ENCODE assay signal across 28 mouse cellular contexts in genomic region chr5:114719928-114720270, GRCm38 (mm10). TPM values are rescaled to one million over a fixed set of nuclear protein-coding genes. Genes with fewer than 3 reads are reported as not detected.
A peak's percentile ranks its signal among the peaks of the same experiment; 100 is the strongest.
DNase-seq lines count a peak whose midpoint lies in the region; ATAC-seq lines count a peak whose summit lies in the region.
"Had no signal": no experiment of that assay in that cellular context is flagged by ENCODE, and none has a peak within 500 bp of the region (broad histone marks: within the 10 kb centered on the region; RNA-seq: fewer than 3 reads in every experiment).

No protein-coding gene starts in this region.

- H3K36me3 ChIP-seq in kidney, embryonic 14.5 days (ENCODE audit: control insufficient read depth, insufficient read depth, low read length) = peaks cover 64% of the 10 kb centered on the region

- peaks cover 21% of the 10 kb centered on the region; the same call in 1 of the 2 replicates for H3K4me1 ChIP-seq in kidney, embryonic 14.5 days (ENCODE audit: control insufficient read depth, insufficient read depth, low read length)
- H3K4me1 ChIP-seq: embryonic facial prominence, embryonic 10.5 days; embryonic facial prominence, embryonic 13.5 days; forebrain, embryonic 12.5 days; forebrain, embryonic 15.5 days; heart, embryonic 12.5 days; heart, embryonic 15.5 days; hindbrain, embryonic 10.5 days; hindbrain, embryonic 13.5 days had no signal

- ATAC-seq in cerebellum, adult (ENCODE audit: insufficient number of reproducible peaks, low FRiP score, low TSS enrichment) = no peak
- ATAC-seq in kidney, embryonic 14.5 days (ENCODE audit: low FRiP score, low TSS enrichment) = no peak
- ATAC-seq: forebrain, embryonic 15.5 days; hindbrain, embryonic 16.5 days had no signal

- H3K9ac ChIP-seq in kidney, embryonic 14.5 days (ENCODE audit: low read depth, low read length) = no peak overlapping the region
- H3K9ac ChIP-seq: embryonic facial prominence, embryonic 13.5 days; forebrain, embryonic 12.5 days; forebrain, embryonic 15.5 days; heart, embryonic 12.5 days; heart, embryonic 15.5 days; hindbrain, embryonic 13.5 days; intestine, embryonic 15.5 days had no signal

- H3K27me3 ChIP-seq in kidney, embryonic 14.5 days (ENCODE audit: control insufficient read depth, insufficient read depth, low read length) = no peaks in the 10 kb centered on the region
- H3K27me3 ChIP-seq: CH12.LX; embryonic facial prominence, embryonic 13.5 days; forebrain, embryonic 12.5 days; forebrain, embryonic 15.5 days; heart, embryonic 12.5 days; heart, embryonic 15.5 days; hindbrain, embryonic 13.5 days; intestine, embryonic 15.5 days; Patski had no signal

- no peaks in the 10 kb centered on the region; the same call in 1 of the 2 replicates for H3K9me3 ChIP-seq in kidney, embryonic 14.5 days (ENCODE audit: control insufficient read depth, low read length)
- H3K9me3 ChIP-seq: embryonic facial prominence, embryonic 13.5 days; forebrain, embryonic 12.5 days; forebrain, embryonic 15.5 days; hindbrain, embryonic 13.5 days; intestine, embryonic 15.5 days had no signal

- peak; percentile 49 to 59 for DNase-seq in cerebellum, adult 18-20 months
- no peak for DNase-seq in cerebellum, adult 11 months
- peak; percentile 46 to 58 for DNase-seq in cerebellum, postnatal 25 days
- no peak for DNase-seq in kidney, adult 8-10 months
- peak; percentile 71 for DNase-seq in brain, adult 2 months (ENCODE audit: low read depth, low spot score)
- DNase-seq: adrenal gland, postnatal 10 days; adrenal gland, postnatal 36 days; B cell, adult 2 months; embryo, embryonic 11 days; gastrocnemius, postnatal 25 days; heart, adult 18-20 months; heart, postnatal 10 days; heart, postnatal 36 days had no signal

- no peak overlapping the region for H3K4me2 ChIP-seq in kidney, embryonic 14.5 days (replicated peaks; ENCODE audit: low read depth, low read length)
- H3K4me2 ChIP-seq: embryonic facial prominence, embryonic 13.5 days; forebrain, embryonic 12.5 days; forebrain, embryonic 15.5 days; heart, embryonic 12.5 days; heart, embryonic 15.5 days; hindbrain, embryonic 13.5 days; intestine, embryonic 15.5 days had no signal

- H3K27ac ChIP-seq in kidney, embryonic 14.5 days (ENCODE audit: low read depth, low read length) = peak overlapping the region; percentile 60; the same call in 1 of the 2 replicates
- H3K27ac ChIP-seq: embryonic facial prominence, embryonic 10.5 days; embryonic facial prominence, embryonic 13.5 days; forebrain, embryonic 12.5 days; forebrain, embryonic 15.5 days; heart, embryonic 15.5 days; hindbrain, embryonic 10.5 days; hindbrain, embryonic 13.5 days; intestine, embryonic 15.5 days had no signal

- H3K4me3 ChIP-seq in kidney, embryonic 14.5 days (ENCODE audit: low read length) = no peak overlapping the region
- H3K4me3 ChIP-seq: embryonic facial prominence, embryonic 10.5 days; embryonic facial prominence, embryonic 13.5 days; erythroblast, embryonic 14.5 days; forebrain, embryonic 12.5 days; forebrain, embryonic 15.5 days; heart, embryonic 12.5 days; heart, embryonic 15.5 days; hindbrain, embryonic 10.5 days; hindbrain, embryonic 13.5 days; intestine, embryonic 15.5 days had no signal

- WGBS in kidney, embryonic 14.5 days = 90% methylated on average over 6 of the region's 6 CpGs

RNA-seq across cellular contexts. Expression of gene Tchp, which starts 12.3 kb away (rescaled TPM):
- polyA plus RNA-seq in kidney, embryonic 14.5 days (2014; fragmentation: Nextera tagmentation; extraction: Ambion mirVana) = 10.0 and 18.5 TPM in 2 replicates

RNA-seq across cellular contexts. Expression of gene Gltp, which starts 29.1 kb away (rescaled TPM):
- polyA plus RNA-seq in kidney, embryonic 14.5 days (2014; fragmentation: Nextera tagmentation; extraction: Ambion mirVana) = 42.6 and 64.5 TPM in 2 replicates

RNA-seq across cellular contexts. Expression of gene Ankrd13a, which starts 54.6 kb away (rescaled TPM):
- 37.0 and 67.9 TPM in 2 replicates for polyA plus RNA-seq in kidney, embryonic 14.5 days (2014; fragmentation: Nextera tagmentation; extraction: Ambion mirVana)

RNA-seq across cellular contexts. Expression of gene Git2, which starts 55.4 kb away (rescaled TPM):
- 32.8 and 41.7 TPM in 2 replicates for polyA plus RNA-seq in kidney, embryonic 14.5 days (2014; fragmentation: Nextera tagmentation; extraction: Ambion mirVana)

Comparison
In these comparisons a context has a peak if more than half of its experiments do, and no peak if none do; other contexts are left out.
1. DNase-seq: peak in cerebellum, adult 18-20 months (2 of 2), cerebellum, postnatal 25 days (2 of 2) and brain, adult 2 months (single experiment); none in cerebellum, adult 11 months (single experiment) and kidney, adult 8-10 months (0 of 2).